Mouse (Mus musculus): ENCODE measurements around the gene Kcns3. TPM values are rescaled to one million over a fixed set of nuclear protein-coding genes. Genes with fewer than 3 reads are reported as not detected.

Gene Kcns3
- polyA plus RNA-seq, 1 experiment: not detected

DNA sequence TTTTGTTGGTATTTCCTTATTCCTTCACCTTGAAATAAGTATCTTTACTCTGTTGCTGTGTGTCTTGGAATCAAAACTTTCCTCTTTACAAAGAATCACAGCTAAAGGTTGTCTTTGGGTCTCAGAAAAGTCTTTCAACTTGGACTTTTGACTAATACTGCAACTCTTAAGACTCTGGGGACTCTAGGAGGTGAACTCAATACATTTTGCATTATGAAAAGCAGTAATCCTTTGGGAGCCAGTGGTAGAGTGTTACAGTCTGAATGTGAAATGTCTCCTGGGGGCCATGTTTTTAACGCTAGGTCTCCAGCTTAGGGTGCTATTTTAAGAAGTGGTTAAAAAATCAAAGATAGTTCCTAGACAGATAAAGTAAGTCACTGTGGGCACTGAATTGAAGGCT lies 4.3 kb upstream of the Kcns3 start:
- H3K4me3 ChIP-seq (ENCODE audit: insufficient read depth, low read depth, low read length): no peak overlapping the region
- no peak for TF ChIP-seq CTCF (IDR thresholded peaks at IDR 0.05; ENCODE audit: insufficient read depth, low read depth, low read length)
- TF ChIP-seq POLR2A (IDR thresholded peaks at IDR 0.05; ENCODE audit: insufficient read depth, low read depth, low read length): no peak
- peaks cover 6% of the 10 kb centered on the region for H3K4me1 ChIP-seq (ENCODE audit: control insufficient read depth, insufficient read depth, low read length)
- 85% methylated on average over 1 of the region's 1 CpGs for WGBS
- H3K27ac ChIP-seq (ENCODE audit: insufficient read depth, low read depth, low read length): no peak overlapping the region

DNA sequence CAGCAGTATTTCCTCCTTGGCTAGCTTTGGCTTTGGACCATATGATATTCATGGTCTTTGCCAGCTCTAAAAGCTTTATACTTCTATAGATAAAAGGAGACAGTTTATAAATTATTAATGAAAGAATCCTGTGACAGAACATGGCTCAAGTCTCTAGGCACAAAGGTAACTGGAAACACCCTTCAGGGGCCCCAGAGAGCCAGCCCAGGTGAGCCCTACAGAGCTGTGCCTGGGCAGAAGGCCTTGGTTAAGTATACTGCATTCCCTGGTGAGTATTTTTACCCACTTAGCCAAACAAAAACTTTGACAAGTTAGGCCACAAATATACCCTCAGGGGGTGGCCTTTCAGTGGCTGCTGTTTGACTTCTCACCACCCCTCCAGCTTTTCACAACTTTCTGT lies 2.7 kb upstream of the Kcns3 start:
- TF ChIP-seq CTCF (IDR thresholded peaks at IDR 0.05; ENCODE audit: insufficient read depth, low read depth, low read length) (no peak), POLR2A (IDR thresholded peaks at IDR 0.05; ENCODE audit: insufficient read depth, low read depth, low read length) (no peak)
- Histone ChIP-seq H3K27ac (ENCODE audit: insufficient read depth, low read depth, low read length) (no peak overlapping the region), H3K4me3 (ENCODE audit: insufficient read depth, low read depth, low read length) (no peak overlapping the region), H3K4me1 (ENCODE audit: control insufficient read depth, insufficient read depth, low read length) (peaks cover 17% of the 10 kb centered on the region)

DNA sequence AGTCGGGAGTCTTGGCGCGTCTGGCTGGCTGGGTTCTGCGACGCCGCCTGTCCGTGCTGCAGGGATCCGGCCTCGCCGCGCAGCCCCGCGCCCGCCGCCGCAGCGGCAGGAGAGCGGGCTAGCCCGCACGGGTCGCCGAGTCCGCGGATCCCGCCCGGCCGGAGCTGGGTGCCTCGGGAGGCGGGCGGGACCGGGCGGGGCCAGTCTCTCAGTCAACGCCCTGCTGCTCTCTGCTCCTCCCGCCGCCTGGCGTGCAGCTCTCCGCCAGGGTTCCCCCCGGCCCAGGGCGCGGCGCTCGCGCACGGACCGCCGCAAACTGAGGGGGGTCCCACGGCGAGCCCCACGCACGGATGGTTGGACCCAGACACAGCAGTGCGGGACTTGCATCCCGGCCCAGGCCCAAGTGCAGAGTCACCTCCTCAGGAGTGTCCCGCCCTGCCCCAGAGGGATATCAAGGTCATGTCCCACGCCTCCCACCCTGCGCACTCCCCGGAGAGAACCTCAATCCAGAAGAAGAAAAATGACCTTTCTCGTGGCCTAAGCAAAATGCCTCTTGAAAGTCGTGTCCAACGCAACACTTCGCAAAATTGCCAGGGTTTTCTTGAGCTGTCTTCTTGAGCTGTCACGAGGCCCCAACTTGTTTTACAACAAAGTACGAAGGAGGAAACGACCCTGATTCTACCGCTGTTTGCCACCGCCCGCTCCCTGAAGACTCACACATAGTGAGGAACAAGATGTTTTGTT lies 492 bp downstream of the Kcns3 start:
- Histone ChIP-seq H3K4me3 (ENCODE audit: insufficient read depth, low read depth, low read length) (peak overlapping the region; percentile 50), H3K27ac (ENCODE audit: insufficient read depth, low read depth, low read length) (no peak overlapping the region), H3K4me1 (ENCODE audit: control insufficient read depth, insufficient read depth, low read length) (peaks cover 17% of the 10 kb centered on the region)
- WGBS: 3% methylated on average over 63 of the region's 66 CpGs
- no peak for TF ChIP-seq POLR2A (IDR thresholded peaks at IDR 0.05; ENCODE audit: insufficient read depth, low read depth, low read length)
- TF ChIP-seq CTCF (IDR thresholded peaks at IDR 0.05; ENCODE audit: insufficient read depth, low read depth, low read length): no peak

DNA sequence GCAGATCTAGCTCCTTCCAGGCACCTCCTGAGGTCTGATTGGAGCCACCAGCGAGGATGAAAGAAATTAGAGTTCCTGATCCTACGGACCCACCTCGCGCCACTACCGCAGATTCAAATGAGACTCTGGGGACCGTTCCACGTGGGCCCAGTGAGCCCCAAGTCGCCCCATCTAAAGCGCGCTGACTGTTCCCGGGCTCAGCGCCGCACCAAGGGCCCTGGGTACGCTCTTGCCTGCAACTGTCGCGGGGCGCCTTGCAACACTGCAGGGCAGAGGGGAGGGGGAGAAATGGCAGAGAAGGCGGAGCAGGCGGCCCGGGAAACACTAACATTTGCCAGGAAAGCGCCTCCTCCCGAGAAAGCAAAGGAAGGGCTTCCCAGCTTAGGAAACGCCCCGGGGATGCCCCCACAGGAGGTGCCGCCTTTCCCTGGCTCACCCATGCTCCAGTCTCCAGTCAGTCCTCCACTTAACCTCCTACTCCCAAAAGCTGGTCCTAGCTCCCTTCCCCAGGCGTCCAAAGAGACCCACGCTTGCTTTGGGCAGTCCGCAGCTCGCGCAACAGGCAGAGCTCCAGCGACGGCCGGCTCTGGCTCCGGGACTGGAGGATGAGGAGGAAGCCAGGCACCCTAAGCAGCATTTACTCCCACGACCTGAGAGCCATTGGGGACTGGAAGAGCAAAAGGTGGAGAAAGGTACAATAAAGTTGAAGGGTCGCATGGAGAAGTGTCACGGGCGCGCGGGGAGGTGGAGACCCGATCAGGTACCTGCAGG lies 1.2 kb downstream of the Kcns3 start:
- under 1% methylated on average over 41 of the region's 41 CpGs for WGBS
- H3K4me1 ChIP-seq (ENCODE audit: control insufficient read depth, insufficient read depth, low read length): peaks cover 17% of the 10 kb centered on the region
- TF ChIP-seq CTCF (IDR thresholded peaks at IDR 0.05; ENCODE audit: insufficient read depth, low read depth, low read length) (no peak), POLR2A (IDR thresholded peaks at IDR 0.05; ENCODE audit: insufficient read depth, low read depth, low read length) (no peak)
- peak overlapping the region; percentile 50 for H3K4me3 ChIP-seq (ENCODE audit: insufficient read depth, low read depth, low read length)
- H3K27ac ChIP-seq (ENCODE audit: insufficient read depth, low read depth, low read length): no peak overlapping the region

DNA sequence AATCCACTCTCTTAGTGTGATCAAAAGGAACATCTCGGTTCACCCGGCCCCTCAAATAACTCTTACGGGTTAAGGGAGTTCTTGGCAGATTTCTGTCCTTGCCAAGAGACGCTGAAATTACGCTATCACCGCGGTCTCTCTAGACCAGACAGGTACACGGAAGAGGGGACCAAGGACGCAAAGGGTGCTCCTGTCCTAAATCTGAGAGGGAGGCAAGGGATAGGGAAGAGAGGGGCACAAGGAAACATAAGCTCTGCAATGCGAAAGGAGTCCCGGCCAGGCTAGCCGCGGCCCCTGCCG lies 1.8 kb downstream of the Kcns3 start:
- WGBS: 4% methylated on average over 14 of the region's 14 CpGs
- Histone ChIP-seq H3K4me3 (ENCODE audit: insufficient read depth, low read depth, low read length) (peak overlapping the region; percentile 50), H3K27ac (ENCODE audit: insufficient read depth, low read depth, low read length) (no peak overlapping the region)

DNA sequence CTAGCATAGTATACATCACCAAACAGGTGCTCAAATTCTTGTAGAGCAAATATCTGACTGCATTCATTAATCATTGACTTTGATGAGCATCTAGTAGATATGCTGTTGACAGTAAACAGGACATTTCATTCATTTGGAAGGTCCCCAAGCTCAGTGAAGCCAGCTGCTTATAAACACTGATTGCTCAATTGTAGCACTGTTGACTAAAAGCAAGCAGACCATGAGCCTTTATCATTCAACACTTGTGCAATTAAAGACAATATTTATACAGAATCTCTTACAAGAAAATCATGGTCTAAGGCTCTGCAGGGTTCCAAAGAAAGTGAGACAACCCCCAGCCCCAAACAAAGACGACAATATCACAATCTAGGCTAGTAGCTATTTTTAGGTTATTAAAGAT lies 6.0 kb downstream of the Kcns3 start:
- no peak for TF ChIP-seq CTCF (IDR thresholded peaks at IDR 0.05; ENCODE audit: insufficient read depth, low read depth, low read length)
- no peak for TF ChIP-seq POLR2A (IDR thresholded peaks at IDR 0.05; ENCODE audit: insufficient read depth, low read depth, low read length)
- WGBS: 42% methylated on average over 1 of the region's 1 CpGs
- H3K4me3 ChIP-seq (ENCODE audit: insufficient read depth, low read depth, low read length): no peak overlapping the region
- H3K27ac ChIP-seq (ENCODE audit: insufficient read depth, low read depth, low read length): no peak overlapping the region
- peaks cover 9% of the 10 kb centered on the region for H3K4me1 ChIP-seq (ENCODE audit: control insufficient read depth, insufficient read depth, low read length)

More for the DNA sequence above, 1.8 kb downstream of the Kcns3 start:
- TF ChIP-seq CTCF (IDR thresholded peaks at IDR 0.05; ENCODE audit: insufficient read depth, low read depth, low read length) (no peak), POLR2A (IDR thresholded peaks at IDR 0.05; ENCODE audit: insufficient read depth, low read depth, low read length) (no peak)
- peaks cover 17% of the 10 kb centered on the region for H3K4me1 ChIP-seq (ENCODE audit: control insufficient read depth, insufficient read depth, low read length)

DNA sequence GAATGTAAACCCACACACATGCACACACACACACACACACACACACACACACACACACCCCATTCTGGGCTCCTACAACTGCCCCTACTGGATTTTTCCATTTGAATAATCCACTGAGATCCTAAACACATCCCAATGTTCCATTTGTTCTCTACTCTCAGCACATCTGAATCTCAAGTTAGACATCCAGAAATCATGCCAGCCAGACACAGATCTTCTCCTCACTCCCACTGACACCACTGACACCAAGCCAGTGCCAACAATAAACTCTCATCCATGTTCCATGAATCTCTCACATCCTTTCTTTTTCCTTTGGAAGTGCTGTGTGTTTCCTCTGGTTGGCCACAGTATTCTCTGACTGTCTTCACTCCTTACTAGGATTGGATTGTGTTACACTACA lies 18.4 kb downstream of the Kcns3 start:
- Histone ChIP-seq H3K4me1 (ENCODE audit: control insufficient read depth, insufficient read depth, low read length) (no peaks in the 10 kb centered on the region), H3K27ac (ENCODE audit: insufficient read depth, low read depth, low read length) (no peak overlapping the region), H3K4me3 (ENCODE audit: insufficient read depth, low read depth, low read length) (no peak overlapping the region)
- TF ChIP-seq POLR2A (IDR thresholded peaks at IDR 0.05; ENCODE audit: insufficient read depth, low read depth, low read length) (no peak), CTCF (IDR thresholded peaks at IDR 0.05; ENCODE audit: insufficient read depth, low read depth, low read length) (no peak)

DNA sequence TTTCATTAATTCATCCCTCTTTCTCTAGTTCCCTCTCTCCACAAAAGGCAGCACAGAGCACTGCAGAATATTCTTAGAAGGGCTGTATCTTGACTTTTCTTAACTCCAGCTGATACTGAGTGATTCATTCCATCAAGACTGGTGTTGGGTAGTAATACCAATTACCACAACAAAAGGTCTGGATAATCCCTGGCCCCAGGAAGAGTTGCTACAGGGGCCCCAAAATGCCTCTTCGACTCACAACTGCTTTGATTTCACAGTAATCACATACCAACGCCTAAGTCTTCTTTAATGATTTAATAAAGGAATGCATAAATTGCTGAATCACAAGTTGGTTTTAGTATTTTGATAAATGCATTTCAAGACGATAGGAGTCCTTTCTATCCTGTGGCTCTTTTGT lies 21.7 kb downstream of the Kcns3 start:
- no peak overlapping the region for H3K4me3 ChIP-seq (ENCODE audit: insufficient read depth, low read depth, low read length)
- 33% methylated on average over 3 of the region's 3 CpGs for WGBS
- no peak overlapping the region for H3K27ac ChIP-seq (ENCODE audit: insufficient read depth, low read depth, low read length)
- TF ChIP-seq CTCF (IDR thresholded peaks at IDR 0.05; ENCODE audit: insufficient read depth, low read depth, low read length): no peak
- TF ChIP-seq POLR2A (IDR thresholded peaks at IDR 0.05; ENCODE audit: insufficient read depth, low read depth, low read length): no peak
- no peaks in the 10 kb centered on the region for H3K4me1 ChIP-seq (ENCODE audit: control insufficient read depth, insufficient read depth, low read length)

DNA sequence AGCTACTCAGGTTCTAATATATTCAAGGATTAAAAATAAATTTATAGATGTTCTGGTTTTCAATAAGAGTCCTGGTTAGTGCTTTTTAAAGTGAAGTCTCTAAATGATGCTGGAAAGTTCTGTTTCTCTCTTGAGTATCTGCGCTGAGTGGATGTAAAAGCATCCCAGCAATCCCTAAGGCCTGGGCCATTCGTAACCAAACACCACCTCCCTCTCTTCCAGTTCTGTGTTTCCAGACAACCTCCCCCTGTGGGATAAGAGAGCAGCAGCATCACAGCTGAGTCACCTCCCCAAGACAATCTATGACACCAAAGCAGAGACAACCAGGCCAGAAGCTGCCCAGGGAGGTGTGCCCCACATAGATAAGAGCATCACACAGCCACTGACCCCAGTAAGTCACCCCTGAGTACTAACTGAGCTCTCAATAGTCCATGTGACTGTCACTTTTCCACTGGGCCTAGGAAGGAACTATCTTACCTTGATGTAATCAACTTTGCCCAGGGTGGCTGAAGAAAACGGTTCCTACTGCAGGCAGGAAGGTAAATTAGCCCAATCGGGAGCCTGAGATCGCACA lies 24.6 kb downstream of the Kcns3 start:
- TF ChIP-seq CTCF (IDR thresholded peaks at IDR 0.05; ENCODE audit: insufficient read depth, low read depth, low read length): no peak
- no peak for TF ChIP-seq POLR2A (IDR thresholded peaks at IDR 0.05; ENCODE audit: insufficient read depth, low read depth, low read length)
- Histone ChIP-seq H3K27ac (ENCODE audit: insufficient read depth, low read depth, low read length) (no peak overlapping the region), H3K4me3 (ENCODE audit: insufficient read depth, low read depth, low read length) (no peak overlapping the region), H3K4me1 (ENCODE audit: control insufficient read depth, insufficient read depth, low read length) (no peaks in the 10 kb centered on the region)
- 73% methylated on average over 5 of the region's 5 CpGs for WGBS
